Mouse (Mus musculus) thymus, adult 18-20 months (tissue): Measurements from ENCODE around the gene Padi2.

Experiments used
- DNase-seq, 2 experiments: peaks; one replicate each; pipeline ENCODE4 v3.0.0; 2022; ENCODE audit warnings: mixed read lengths in 2 of 2

Gene Padi2

DNA sequence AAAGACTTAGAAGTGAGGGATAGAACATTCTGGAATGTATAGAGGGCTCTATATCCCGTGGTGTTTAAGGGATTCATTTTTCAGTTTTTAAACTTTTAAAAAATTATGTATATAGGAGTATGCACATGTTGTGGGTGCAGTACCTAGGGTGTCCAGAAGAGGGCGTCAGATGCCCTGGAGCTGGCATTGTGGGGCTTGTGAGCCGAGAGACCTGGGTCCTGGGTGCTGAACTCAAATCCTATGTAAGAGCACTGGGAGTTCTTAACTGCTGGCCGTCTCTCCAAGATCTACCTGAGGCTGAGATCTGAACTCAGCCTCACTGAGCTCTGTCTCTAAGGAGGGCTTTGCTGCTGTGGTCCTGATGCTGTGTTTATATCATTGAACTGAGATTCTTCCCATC is 23.8 kb upstream of the Padi2 start:
- no peak for DNase-seq

DNA sequence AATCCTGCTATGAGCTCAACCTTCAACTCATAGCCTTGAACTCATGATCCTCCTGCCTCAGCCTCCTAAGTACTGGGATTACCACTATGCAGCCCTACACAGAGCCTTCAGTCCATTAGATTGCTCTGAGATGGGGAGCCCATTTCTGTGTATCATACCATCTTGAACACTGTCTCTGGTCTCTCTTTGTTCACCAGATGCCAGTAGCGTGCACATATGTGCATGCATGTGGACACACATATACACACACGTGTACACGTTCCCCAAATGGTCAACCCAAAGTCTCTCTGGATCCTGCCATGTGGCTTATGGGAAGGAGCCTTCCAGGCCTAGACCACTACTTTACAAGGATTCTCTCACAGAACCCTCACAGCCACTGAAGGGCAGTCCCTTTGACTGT is 23.2 kb upstream of the Padi2 start:
- no peak for DNase-seq

- no peak for DNase-seq
Observed at GRCm38 (mm10) chr4:140883852-140884251, 22.3 kb upstream of the Padi2 start.

DNA sequence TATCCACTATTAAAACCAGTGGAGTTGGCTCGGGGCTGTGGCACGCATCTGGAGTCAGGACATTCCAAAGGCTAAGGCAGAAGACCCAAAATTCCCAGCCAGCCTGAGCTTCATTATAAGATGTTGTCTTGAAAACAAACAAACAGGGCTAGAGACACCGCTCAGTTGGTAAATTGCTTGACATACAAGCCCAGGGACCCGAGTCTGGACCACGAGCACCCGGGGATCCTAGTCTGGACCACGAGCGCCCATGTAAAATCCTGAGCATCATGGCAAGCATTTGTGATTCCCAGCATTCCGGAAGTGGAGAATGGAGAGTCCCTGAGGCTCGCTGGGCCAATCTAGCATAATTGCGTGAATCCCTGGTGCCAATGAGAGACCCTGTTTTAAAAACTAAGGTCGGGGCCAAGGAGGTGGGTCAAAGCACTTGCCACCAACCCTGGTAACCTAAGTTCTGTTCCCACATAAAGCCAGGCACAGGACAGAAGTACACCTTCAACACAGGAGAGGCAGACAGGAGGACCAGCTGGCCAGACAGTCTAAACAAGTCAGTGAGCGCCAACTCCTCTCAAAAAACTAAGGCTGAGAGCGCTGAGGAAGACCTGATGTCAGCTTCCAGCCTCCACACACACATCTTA is 14.5 kb upstream of the Padi2 start:
- no peak for DNase-seq

DNA sequence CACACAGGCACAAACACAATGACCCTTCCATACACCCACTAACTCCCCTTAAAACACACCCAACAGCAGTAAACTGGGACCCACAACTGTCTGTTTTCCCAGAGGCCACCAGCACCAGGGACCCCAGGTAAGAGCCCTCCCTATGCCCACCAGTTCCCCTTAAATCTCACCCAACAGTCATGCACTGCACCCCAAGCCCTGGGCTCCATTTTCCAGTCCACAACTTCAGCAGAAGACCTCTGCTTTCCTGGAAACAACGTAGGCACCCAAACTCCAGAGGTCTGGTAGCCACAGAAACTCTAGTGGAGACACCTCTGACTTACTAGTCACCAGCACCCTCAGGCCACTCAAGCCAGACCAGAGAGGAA is 14.0 kb upstream of the Padi2 start:
- DNase-seq = no peak

- peak in 1 of 2 experiments; percentile 25 for DNase-seq
Observed at GRCm38 (mm10) chr4:140904776-140905425, 1.2 kb upstream of the Padi2 start.

DNA sequence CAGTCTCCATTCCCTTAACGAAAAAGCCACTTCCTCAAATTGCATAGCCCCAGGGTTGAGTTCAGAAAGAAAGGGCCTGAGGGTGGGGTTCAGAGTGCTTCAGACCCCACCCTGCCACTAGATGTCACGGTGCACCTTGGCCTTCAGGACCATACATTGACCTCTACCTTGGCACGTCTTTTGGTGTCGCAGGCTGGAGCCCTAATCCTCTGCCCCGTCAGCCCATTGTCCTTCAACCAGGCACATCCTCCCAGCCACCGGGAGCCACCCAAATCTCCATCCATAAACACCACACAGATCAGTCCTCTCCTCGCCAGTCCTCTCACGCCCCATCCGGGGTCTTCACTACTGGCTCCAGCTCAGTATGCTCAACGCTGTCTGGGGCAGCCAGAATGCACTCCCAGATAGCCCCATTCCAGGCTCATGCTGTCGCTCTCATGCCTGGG is 695 bp upstream of the Padi2 start:
- DNase-seq = peak; percentile 35 to 55

DNA sequence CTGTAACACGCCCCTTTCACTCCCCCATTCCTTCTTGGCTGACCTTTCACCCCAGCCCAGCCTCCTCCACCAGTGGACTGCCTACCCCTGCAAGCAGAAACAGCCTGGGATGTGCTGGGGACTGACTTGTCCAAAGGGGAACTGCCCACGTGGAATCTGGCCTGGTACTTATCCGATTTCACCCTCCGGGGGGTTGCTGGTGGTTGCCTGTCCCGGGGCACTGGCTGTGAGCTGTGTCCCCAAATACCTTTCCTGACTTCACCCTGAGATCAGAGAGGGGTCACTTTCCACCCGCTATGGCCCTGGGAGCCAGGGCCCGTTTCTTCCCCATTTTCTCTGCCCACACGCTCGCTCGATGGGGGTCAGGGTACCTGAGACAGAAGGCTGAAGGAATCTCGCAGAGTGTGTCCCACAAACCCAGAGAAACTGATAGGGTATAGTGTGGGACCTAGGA is 710 bp downstream of the Padi2 start:
- DNase-seq = no peak

DNA sequence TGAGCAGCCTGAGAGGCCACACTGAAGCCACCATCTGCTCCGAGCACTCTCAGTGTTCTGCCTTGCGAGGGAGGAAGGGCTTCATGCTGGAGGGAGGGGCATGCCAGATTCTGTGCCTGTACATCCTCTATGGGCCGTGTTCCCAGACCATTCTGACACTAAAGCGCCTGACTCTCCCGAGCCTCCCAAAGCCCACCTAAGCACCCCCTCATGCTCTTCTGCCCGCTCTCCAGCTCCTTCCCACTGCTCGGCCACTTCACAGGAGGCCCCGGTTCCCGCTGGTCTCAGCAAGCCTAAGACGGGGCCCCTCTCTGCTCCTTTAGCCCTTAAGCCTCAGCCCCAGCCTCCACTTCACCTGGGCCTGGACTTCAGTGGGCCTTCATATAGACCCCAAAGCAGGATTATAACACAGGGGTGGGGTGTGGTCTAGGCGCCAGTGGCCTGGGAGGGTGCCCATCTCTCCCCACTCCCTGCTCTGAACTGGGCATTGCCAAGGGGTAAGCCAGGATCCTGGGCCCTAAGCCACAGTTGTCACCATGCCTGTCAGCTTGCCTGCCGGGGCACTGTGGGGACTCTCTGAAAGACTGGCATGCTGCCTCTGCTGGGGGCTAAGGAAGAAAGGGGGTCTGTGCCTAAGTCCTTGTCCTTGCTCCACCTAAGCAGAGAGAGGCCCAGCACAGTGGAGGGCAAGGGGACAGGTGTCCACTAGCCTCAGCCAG is 1.3 kb downstream of the Padi2 start:
- DNase-seq = no peak

GRCm38 (mm10) chr4:140908627-140909026 is 2.5 kb downstream of the Padi2 start:
- DNase-seq = no peak

- DNase-seq = no peak
Observed at GRCm38 (mm10) chr4:140909536-140909935, 3.4 kb downstream of the Padi2 start.

DNA sequence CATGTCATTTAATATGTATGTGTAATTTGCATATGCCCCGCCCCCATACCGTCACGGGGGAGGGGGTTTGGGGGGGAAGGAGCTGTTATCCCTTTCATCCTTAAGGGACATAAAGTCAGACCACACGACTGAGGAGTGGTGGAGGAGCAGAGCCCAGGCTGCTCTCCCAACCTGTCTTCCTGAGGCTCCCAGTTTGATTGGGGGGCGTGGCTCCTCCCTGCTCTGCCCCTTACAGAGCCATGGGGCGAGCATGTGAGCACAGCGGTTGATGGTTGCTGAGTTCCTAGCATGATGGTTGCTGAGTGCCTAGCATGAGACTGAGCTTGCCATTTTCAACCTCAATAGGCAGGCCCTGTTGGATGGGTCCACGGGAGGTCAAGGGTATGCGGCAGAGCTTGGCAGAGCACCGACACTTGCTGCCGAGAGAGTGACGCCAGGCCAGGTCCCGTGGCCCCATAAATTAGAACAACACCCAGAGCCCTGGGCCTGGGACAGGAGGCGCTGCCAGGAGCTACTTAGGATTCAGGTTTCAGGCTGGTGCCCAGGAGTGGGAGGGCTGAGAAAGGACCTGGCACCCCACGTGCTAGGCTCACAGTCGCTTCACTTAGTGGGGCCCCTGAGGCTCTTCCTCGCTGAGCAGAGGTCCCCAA is 4.6 kb downstream of the Padi2 start:
- DNase-seq = no peak

DNA sequence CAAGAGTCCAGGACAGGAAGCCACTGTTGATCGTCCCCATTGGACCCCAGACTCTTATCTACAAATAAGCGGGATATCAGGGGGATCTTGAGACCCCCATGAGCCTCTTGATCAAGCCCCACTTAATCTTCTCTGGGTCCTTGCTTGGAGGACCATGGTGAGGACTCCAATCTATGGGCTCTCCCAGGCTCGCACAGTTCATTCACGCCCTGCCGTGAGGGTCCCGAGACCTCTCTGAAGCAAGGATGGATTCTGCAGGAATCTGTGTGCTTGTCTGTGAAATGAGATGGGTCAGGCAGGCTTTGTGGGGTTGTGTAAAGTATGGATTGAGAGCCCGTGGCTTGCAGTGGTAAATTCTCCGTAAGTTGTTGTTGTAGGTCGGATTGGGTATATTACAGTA is 5.3 kb downstream of the Padi2 start:
- DNase-seq = no peak

- no peak for DNase-seq
Observed at GRCm38 (mm10) chr4:140912271-140912833, 6.2 kb downstream of the Padi2 start.

- no peak for DNase-seq
Observed at GRCm38 (mm10) chr4:140913565-140913964, 7.4 kb downstream of the Padi2 start.

DNA sequence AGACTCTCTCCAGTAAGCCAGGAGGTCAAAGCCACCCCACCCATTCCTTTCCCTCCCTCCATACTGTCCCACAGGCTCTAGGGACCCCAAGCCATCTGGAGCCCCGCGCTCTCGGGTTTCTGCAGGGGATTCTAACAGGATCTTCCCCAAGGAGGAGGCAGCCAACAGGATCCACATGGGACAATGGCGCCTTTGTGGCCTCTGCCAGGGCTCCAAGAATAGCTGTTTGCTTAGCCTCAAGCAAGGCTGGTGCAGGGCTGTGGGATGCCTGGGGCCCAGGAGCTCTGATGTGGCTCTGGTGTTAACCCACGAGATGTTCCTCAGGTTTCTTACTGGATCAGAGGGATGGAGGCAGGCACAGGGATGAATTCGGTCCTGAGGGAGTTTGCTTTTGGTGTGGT is 8.6 kb downstream of the Padi2 start:
- no peak for DNase-seq

DNA sequence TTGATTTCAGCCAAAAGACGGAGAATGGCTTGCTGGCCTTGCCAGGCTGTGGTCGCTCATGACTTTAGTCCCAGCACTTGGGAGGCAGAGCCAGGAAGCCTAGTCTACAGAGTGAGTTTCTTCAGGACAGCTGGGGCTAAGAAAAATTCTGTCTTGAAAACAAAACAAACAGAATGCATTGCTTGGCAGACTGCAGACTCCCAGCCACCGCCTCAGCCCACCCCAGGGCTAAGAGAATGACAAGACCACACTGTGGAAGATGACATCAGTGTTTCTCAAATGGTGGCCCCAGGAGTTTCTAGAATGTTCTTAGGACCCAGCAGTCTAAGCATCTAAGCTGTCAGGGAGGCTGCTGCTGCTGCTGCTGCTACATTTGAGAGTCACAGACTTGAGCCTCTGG is 9.1 kb downstream of the Padi2 start:
- DNase-seq = no peak

DNA sequence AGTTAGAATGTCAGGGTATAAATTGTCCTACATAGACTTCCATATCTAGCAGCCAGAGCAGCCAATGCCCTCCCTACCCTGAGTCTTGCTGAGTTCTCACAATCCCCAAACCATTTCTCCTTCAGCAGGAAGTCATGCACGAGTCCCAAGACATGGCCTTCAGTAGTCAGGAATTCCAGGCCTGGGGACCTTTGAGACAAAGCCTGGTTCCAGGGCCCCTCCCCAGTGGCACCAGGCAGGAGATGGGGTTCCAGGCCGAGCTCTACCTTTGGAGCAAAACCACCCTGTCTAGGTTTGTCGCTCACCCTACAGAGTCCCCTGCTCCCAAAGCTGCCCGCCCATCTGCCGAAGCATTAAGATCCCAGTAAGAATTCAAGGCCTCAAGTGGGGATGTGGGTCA is 10.2 kb downstream of the Padi2 start:
- no peak for DNase-seq

DNA sequence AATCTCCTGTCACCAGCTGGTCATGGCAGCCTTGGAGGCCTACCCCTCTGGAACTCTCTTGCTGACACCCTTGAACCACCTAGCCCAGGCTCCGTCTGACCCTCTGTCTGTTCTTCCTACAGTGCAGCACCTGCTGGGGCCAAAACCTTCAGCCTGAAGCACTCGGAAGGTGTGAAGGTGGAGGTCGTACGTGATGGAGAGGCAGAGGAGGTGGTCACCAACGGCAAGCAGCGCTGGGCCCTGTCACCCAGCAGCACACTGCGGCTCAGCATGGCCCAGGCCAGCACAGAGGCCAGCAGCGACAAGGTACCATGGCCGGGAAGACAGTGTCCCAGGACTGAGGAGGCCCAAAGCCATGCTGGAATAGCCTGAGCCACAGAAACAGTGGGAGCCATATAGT is 11.3 kb downstream of the Padi2 start:
- DNase-seq = no peak

DNA sequence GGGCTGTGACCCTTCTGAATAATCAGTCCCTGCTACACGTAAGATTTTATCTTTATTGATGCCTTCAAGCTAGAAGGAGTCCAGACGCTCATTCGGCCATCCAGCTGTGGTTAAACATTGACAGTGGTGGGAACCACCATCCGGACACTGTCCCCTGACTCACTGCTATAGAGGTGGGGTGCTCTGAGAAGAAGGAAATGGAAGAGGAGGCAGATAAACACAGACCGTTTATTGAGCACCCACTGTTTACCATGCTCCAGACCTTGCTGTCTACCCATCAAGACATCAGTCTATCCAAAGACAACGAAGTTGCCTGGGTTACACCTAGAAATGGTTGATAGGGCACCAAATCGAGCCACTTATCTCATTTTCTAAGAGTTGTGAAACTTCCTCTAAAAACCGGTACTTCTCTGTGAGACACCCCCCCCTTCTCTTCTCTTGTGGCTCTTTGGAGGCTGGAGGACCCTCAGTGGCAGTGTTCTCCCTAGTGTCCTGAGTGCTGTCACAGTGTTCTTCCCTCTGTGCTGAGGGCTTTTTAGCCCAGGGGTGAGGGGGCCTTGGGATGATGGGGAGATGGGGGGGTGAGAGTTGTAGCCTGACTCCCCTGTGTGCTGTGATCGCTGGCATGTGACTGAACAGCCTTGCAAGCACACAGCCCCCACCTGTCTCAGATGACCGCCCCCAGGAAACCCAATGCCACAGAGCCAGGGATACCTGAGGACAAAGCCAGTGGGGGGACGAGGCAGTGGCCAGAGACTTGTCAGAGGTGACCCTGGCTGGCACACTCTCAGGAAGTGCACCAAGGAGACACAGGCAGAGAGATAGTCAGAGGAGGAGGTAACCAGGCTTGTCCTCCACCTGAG is 14.1 kb downstream of the Padi2 start:
- no peak for DNase-seq

DNA sequence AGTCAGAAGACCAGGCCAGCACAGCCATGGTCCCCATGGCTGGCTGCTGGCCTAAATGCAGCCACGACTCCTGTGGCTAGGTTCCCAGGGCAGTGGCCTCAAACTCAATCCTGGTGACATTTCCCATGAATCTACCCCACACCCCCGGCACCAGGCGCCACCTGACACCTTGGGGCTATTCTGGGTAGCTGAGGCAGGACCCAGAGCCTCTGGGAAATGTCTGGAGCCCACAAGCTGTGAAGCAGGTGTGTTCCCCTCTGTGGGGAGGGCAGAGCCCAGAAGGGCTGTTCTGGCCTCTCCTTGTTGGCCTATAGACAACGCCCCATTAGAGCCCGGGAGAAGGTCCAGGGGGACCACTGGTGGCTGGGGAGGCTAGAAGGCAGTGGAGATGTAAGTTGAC is 16.4 kb downstream of the Padi2 start:
- DNase-seq = no peak

DNA sequence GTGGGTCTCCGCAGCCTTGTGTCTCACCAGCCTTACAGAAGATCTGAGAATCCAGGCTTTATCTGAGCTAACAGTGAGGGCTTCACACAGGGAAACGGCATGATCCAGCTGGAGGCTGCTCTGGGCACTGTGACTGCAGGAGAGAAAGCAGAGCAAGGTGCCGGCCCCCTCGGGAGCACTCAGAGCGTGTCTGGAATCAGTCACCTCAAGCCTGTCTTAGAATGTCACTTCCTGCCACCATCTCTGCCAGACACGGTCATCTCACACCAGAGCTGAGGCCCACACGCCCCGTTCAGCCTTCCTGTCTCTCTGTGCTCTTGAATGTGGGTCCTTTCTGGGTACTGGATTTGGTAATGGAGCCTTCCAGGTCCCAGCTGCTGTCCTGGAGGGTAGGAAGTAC is 19.5 kb downstream of the Padi2 start:
- no peak for DNase-seq
